ENCODE assay signal across 21 mouse cellular contexts in genomic region chr8:64926355-64926754, GRCm38 (mm10). TPM values are rescaled to one million over a fixed set of nuclear protein-coding genes. Genes with fewer than 3 reads are reported as not detected.
DNase-seq lines count a peak whose midpoint lies in the region; ATAC-seq and TF ChIP-seq lines count a peak whose summit lies in the region.
"Had no signal": no experiment of that assay in that cellular context is flagged by ENCODE, and none has a peak within 500 bp of the region (broad histone marks: within the 10 kb centered on the region; RNA-seq: fewer than 3 reads in every experiment).

No protein-coding gene starts in this region.

- peak; percentile 70; the same call in 1 of the 2 replicates for ATAC-seq in kidney, embryonic 14.5 days (ENCODE audit: low FRiP score, low TSS enrichment)
- no peak for ATAC-seq in midbrain, embryonic 14.5 days (ENCODE audit: low FRiP score, low TSS enrichment)
- ATAC-seq in midbrain, postnatal 0 days (ENCODE audit: low FRiP score) = no peak; the same call in 1 of the 2 replicates

- intact Hi-C loops in left cerebral cortex, postnatal 14 days (cut with DNase I) = loop anchor here (1.0 to 5.0 kb wide), 2 partner anchors 12 to 69 kb away; no protein-coding TSS in a partner anchor

- DNase-seq in adrenal gland, postnatal 10 days = peak; percentile 7
- DNase-seq in adrenal gland, postnatal 36 days = no peak
- no peak for DNase-seq in kidney, postnatal 10 days
- peak; percentile 12 for DNase-seq in midbrain, embryonic 14.5 days
- DNase-seq in midbrain, postnatal 0 days (ENCODE audit: low spot score) = no peak
- peak; percentile 42 to 85 for DNase-seq in left cerebral cortex, postnatal 14 days (ENCODE audit: low spot score in 2 of 2)
- DNase-seq in ovary, postnatal 36 days (ENCODE audit: low spot score) = no peak
- DNase-seq: adrenal gland, adult 8-10 months; cerebellum, postnatal 36 days; gastrocnemius, postnatal 36 days; heart, postnatal 14 days; kidney, adult 11 months; lung, postnatal 36 days had no signal

- H3K27me3 ChIP-seq in kidney, embryonic 14.5 days (ENCODE audit: control insufficient read depth, insufficient read depth, low read length) = no peaks in the 10 kb centered on the region
- H3K27me3 ChIP-seq in midbrain, embryonic 14.5 days (ENCODE audit: control insufficient read depth, insufficient read depth, low read length) = no peaks in the 10 kb centered on the region
- H3K27me3 ChIP-seq in midbrain, postnatal 0 days (ENCODE audit: insufficient read depth, low read length) = no peaks in the 10 kb centered on the region
- H3K27me3 ChIP-seq: embryonic facial prominence, embryonic 12.5 days; hindbrain, embryonic 15.5 days; limb, embryonic 12.5 days had no signal

- no peaks in the 10 kb centered on the region for H3K36me3 ChIP-seq in kidney, embryonic 14.5 days (ENCODE audit: control insufficient read depth, insufficient read depth, low read length)
- H3K36me3 ChIP-seq in midbrain, embryonic 14.5 days (ENCODE audit: control insufficient read depth, insufficient read depth, low read length) = no peaks in the 10 kb centered on the region
- no peaks in the 10 kb centered on the region for H3K36me3 ChIP-seq in midbrain, postnatal 0 days (ENCODE audit: insufficient read depth, low read length)
- H3K36me3 ChIP-seq: embryonic facial prominence, embryonic 12.5 days; heart, embryonic 10.5 days; hindbrain, embryonic 15.5 days; limb, embryonic 12.5 days; midbrain, embryonic 10.5 days had no signal

- H3K4me2 ChIP-seq in kidney, embryonic 14.5 days (replicated peaks; ENCODE audit: low read depth, low read length) = no peak overlapping the region
- no peak overlapping the region for H3K4me2 ChIP-seq in midbrain, embryonic 14.5 days (ENCODE audit: low read length)
- H3K4me2 ChIP-seq in midbrain, postnatal 0 days (ENCODE audit: low read depth, low read length, poor library complexity, severe bottlenecking) = no peak overlapping the region
- H3K4me2 ChIP-seq: embryonic facial prominence, embryonic 12.5 days; hindbrain, embryonic 15.5 days; limb, embryonic 12.5 days had no signal

- no peak overlapping the region for H3K9ac ChIP-seq in kidney, embryonic 14.5 days (ENCODE audit: low read depth, low read length)
- H3K9ac ChIP-seq in midbrain, embryonic 14.5 days (replicated peaks; ENCODE audit: low read length) = no peak overlapping the region
- no peak overlapping the region for H3K9ac ChIP-seq in midbrain, postnatal 0 days (replicated peaks; ENCODE audit: low read length, poor library complexity, severe bottlenecking)
- H3K9ac ChIP-seq: embryonic facial prominence, embryonic 12.5 days; hindbrain, embryonic 15.5 days; limb, embryonic 12.5 days; liver, embryonic 14.5 days had no signal

- H3K27ac ChIP-seq in kidney, embryonic 14.5 days (ENCODE audit: low read depth, low read length) = no peak overlapping the region
- H3K27ac ChIP-seq in midbrain, embryonic 14.5 days (replicated peaks; ENCODE audit: low read depth, low read length) = no peak overlapping the region
- H3K27ac ChIP-seq in midbrain, postnatal 0 days (ENCODE audit: low read depth, low read length) = no peak overlapping the region
- H3K27ac ChIP-seq: embryonic facial prominence, embryonic 12.5 days; heart, embryonic 10.5 days; hindbrain, embryonic 15.5 days; limb, embryonic 12.5 days; liver, embryonic 14.5 days; midbrain, embryonic 10.5 days had no signal

- no peaks in the 10 kb centered on the region for H3K9me3 ChIP-seq in kidney, embryonic 14.5 days (ENCODE audit: control insufficient read depth, low read length)
- no peaks in the 10 kb centered on the region for H3K9me3 ChIP-seq in midbrain, embryonic 14.5 days (ENCODE audit: control insufficient read depth, low read length)
- H3K9me3 ChIP-seq in midbrain, postnatal 0 days (ENCODE audit: low read length) = no peaks in the 10 kb centered on the region
- H3K9me3 ChIP-seq: embryonic facial prominence, embryonic 12.5 days; heart, embryonic 10.5 days; hindbrain, embryonic 15.5 days; limb, embryonic 12.5 days; midbrain, embryonic 10.5 days had no signal

- H3K4me1 ChIP-seq in kidney, embryonic 14.5 days (ENCODE audit: control insufficient read depth, insufficient read depth, low read length) = 0 out of 2 replicates have a peak, but pooled peaks cover 3% of the 10 kb centered on the region
- H3K4me1 ChIP-seq in midbrain, embryonic 14.5 days (ENCODE audit: control insufficient read depth, insufficient read depth, low read length) = no peaks in the 10 kb centered on the region
- no peaks in the 10 kb centered on the region for H3K4me1 ChIP-seq in midbrain, postnatal 0 days (ENCODE audit: insufficient read depth, low read length)
- H3K4me1 ChIP-seq: heart, embryonic 10.5 days had no signal

- H3K4me3 ChIP-seq in kidney, embryonic 14.5 days (ENCODE audit: low read length) = no peak overlapping the region
- H3K4me3 ChIP-seq in midbrain, embryonic 14.5 days (replicated peaks; ENCODE audit: low read depth, low read length) = no peak overlapping the region
- no peak overlapping the region for H3K4me3 ChIP-seq in midbrain, postnatal 0 days (ENCODE audit: low read depth, low read length)
- H3K4me3 ChIP-seq: embryonic facial prominence, embryonic 12.5 days; heart, embryonic 10.5 days; hindbrain, embryonic 15.5 days; limb, embryonic 12.5 days; midbrain, embryonic 10.5 days; myocyte had no signal

- WGBS in kidney, embryonic 14.5 days = 3% methylated on average over 3 of the region's 3 CpGs
- 43% methylated on average over 3 of the region's 3 CpGs for WGBS in midbrain, embryonic 14.5 days
- 48% methylated on average over 3 of the region's 3 CpGs for WGBS in midbrain, postnatal 0 days

- TF ChIP-seq CTCF in midbrain, postnatal 0 days (IDR thresholded peaks at IDR 0.05) = no peak

RNA-seq across cellular contexts. Expression of gene Tmem192, which starts 20.6 kb away (rescaled TPM):
- 10 to 100 TPM; 33.5 TPM for total RNA-seq in adrenal gland, postnatal 10 days (2021)
- 10 to 100 TPM; 41.4 to 73.4 TPM for total RNA-seq in adrenal gland, postnatal 36 days (2021)
- polyA plus RNA-seq in kidney, embryonic 14.5 days (2014; fragmentation: Nextera tagmentation; extraction: Ambion mirVana) = 30.1 and 31.1 TPM in 2 replicates
- 28.2 and 32.7 TPM in 2 replicates for polyA plus RNA-seq in midbrain, embryonic 14.5 days (2014; fragmentation: Nextera tagmentation; extraction: Ambion mirVana)
- total RNA-seq in midbrain, postnatal 0 days (2014; rRNA removed) = 9.9 and 20.2 TPM in 2 replicates
- polyA plus RNA-seq in midbrain, postnatal 0 days (2015; fragmentation: Nextera tagmentation; extraction: Ambion mirVana) = 39.9 and 41.2 TPM in 2 replicates
- 10 to 100 TPM; 17.2 TPM for total RNA-seq in left cerebral cortex, postnatal 14 days (2021)

Comparison
In these comparisons a context has a peak if more than half of its experiments do, and no peak if none do; other contexts are left out.
1. DNase-seq: peak in adrenal gland, postnatal 10 days (single experiment), midbrain, embryonic 14.5 days (single experiment) and left cerebral cortex, postnatal 14 days (2 of 2); none in adrenal gland, postnatal 36 days (0 of 2), kidney, postnatal 10 days (single experiment), midbrain, postnatal 0 days (single experiment) and ovary, postnatal 36 days (single experiment).